Comparison of ENCODE assay signal across 8 mouse cellular contexts in the genomic region with DNA sequence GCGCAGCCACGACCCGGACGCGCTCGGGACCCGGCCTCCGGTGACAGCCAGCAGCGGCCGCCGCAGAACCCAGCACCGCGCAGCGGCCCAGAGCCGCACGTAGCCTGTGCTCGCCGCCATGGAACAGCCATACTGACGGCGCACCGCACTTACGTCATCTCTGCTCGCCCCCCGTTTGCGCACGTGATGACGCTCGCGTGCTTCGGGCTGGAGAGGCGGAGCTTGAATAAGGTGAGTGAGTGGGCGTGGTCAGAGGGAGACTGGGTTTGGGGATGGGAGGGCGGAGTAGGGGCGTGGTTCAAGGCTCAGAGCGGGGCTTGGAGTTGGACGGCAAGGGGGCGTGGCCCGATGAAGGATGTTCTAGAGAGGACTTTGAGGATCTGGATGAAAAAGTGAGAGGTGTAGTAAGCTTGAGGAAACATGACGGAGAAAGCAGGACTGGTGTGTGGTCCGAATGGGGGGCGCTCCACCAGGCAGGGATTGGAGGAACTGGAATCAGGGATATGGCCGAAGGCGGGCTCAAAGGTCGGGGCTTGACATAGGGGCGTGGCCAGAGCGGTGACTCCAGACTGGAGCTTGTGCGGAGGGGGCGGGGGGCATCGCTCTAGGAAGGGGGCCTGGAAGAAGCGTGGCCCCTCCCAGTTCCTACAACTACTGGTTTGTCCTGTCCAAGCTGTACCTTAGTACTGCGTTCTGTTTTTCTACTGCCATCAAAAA. TPM values are rescaled to one million over a fixed set of nuclear protein-coding genes. Genes with fewer than 3 reads are reported as not detected.
DNase-seq lines count a peak whose midpoint lies in the region; ATAC-seq and TF ChIP-seq lines count a peak whose summit lies in the region.

TSS of gene Lonp1 (minus strand) at position 134 of the 717 bp plus-strand sequence.

- H3K27me3 ChIP-seq in C2C12 (ENCODE audit: control insufficient read depth, insufficient read depth, insufficient read length), result no peaks in the 10 kb centered on the region
- H3K27me3 ChIP-seq in erythroblast, embryonic 14.5 days (ENCODE audit: control insufficient read depth), result peaks cover 21% of the 10 kb centered on the region
- H3K27me3 ChIP-seq in heart, embryonic 12.5 days (replicated peaks), result no peaks in the 10 kb centered on the region; the same call in 1 of the 2 replicates
- no peaks in the 10 kb centered on the region for H3K27me3 ChIP-seq in kidney, postnatal 0 days (ENCODE audit: insufficient read depth, low read length)
- H3K27me3 ChIP-seq in liver, embryonic 11.5 days (replicated peaks; ENCODE audit: control insufficient read depth, insufficient read depth, low read length), result no peaks in the 10 kb centered on the region
- no peaks in the 10 kb centered on the region for H3K27me3 ChIP-seq in stomach, embryonic 14.5 days (ENCODE audit: control insufficient read depth, insufficient read depth, low read length)

- peaks cover 20% of the 10 kb centered on the region for H3K36me3 ChIP-seq in C2C12 (ENCODE audit: control insufficient read depth, insufficient read depth)
- peaks cover 35% of the 10 kb centered on the region for H3K36me3 ChIP-seq in erythroblast, embryonic 14.5 days (ENCODE audit: control insufficient read depth)
- peaks cover 27% of the 10 kb centered on the region for H3K36me3 ChIP-seq in heart, embryonic 12.5 days
- H3K36me3 ChIP-seq in kidney, postnatal 0 days (ENCODE audit: insufficient read depth, low read length), result 0 out of 2 replicates have a peak, but pooled peaks cover 8% of the 10 kb centered on the region
- peaks cover 14% of the 10 kb centered on the region; the same call in 1 of the 2 replicates for H3K36me3 ChIP-seq in liver, embryonic 11.5 days (ENCODE audit: control insufficient read depth, insufficient read depth, low read length)
- peaks cover 11% of the 10 kb centered on the region; the same call in 1 of the 2 replicates for H3K36me3 ChIP-seq in stomach, embryonic 14.5 days (ENCODE audit: control insufficient read depth, insufficient read depth, low read length)

- ATAC-seq in heart, embryonic 12.5 days (ENCODE audit: insufficient number of reproducible peaks, low FRiP score), result peak; percentile 97
- ATAC-seq in kidney, postnatal 0 days (replicated peaks; ENCODE audit: low FRiP score, low read depth), result peak; percentile 92
- peak; percentile 88 for ATAC-seq in liver, embryonic 11.5 days (replicated peaks; ENCODE audit: low FRiP score)
- ATAC-seq in stomach, embryonic 14.5 days (ENCODE audit: insufficient number of reproducible peaks, insufficient read depth, low FRiP score, low read depth), result peak; percentile 90

- peaks cover 48% of the 10 kb centered on the region for H3K79me2 ChIP-seq in C2C12 (ENCODE audit: control insufficient read depth, insufficient read depth)

- peak; percentile 72 for TF ChIP-seq POLR2A in brain, embryonic 14.5 days (IDR thresholded peaks at IDR 0.05; ENCODE audit: borderline replicate concordance, extremely low read depth, insufficient read depth, insufficient read length, poor library complexity, severe bottlenecking)

- TF ChIP-seq CTCF in C2C12 (IDR thresholded peaks at IDR 0.05; ENCODE audit: control insufficient read depth, insufficient read depth, insufficient read length), result no peak
- no peak for TF ChIP-seq CTCF in brain, embryonic 14.5 days (IDR thresholded peaks at IDR 0.05; ENCODE audit: borderline replicate concordance, extremely low read depth, insufficient read depth, insufficient read length)
- no peak for TF ChIP-seq CTCF in kidney, postnatal 0 days (IDR thresholded peaks at IDR 0.05; ENCODE audit: low read depth)

- H3K27ac ChIP-seq in heart, embryonic 12.5 days (ENCODE audit: poor library complexity, severe bottlenecking), result peak within 1 kb of the TSS; percentile 60
- peak within 1 kb of the TSS; percentile 87 for H3K27ac ChIP-seq in kidney, postnatal 0 days
- peak within 1 kb of the TSS; percentile 64 for H3K27ac ChIP-seq in liver, embryonic 11.5 days (ENCODE audit: low read depth, low read length)
- H3K27ac ChIP-seq in stomach, embryonic 14.5 days (ENCODE audit: low read length), result peak within 1 kb of the TSS; percentile 89

- WGBS in heart, embryonic 12.5 days, result 0% methylated on average over 51 of the region's 51 CpGs
- under 1% methylated on average over 51 of the region's 51 CpGs for WGBS in kidney, postnatal 0 days
- WGBS in liver, embryonic 11.5 days, result under 1% methylated on average over 51 of the region's 51 CpGs
- WGBS in stomach, embryonic 14.5 days, result under 1% methylated on average over 51 of the region's 51 CpGs

- peak within 1 kb of the TSS; percentile 95 for H3K9ac ChIP-seq in heart, embryonic 12.5 days
- peak within 1 kb of the TSS; percentile 83 for H3K9ac ChIP-seq in kidney, postnatal 0 days (ENCODE audit: low read depth, low read length)
- peak within 1 kb of the TSS; percentile 86 for H3K9ac ChIP-seq in liver, embryonic 11.5 days (ENCODE audit: low read depth, low read length)
- peak within 1 kb of the TSS; percentile 87 for H3K9ac ChIP-seq in stomach, embryonic 14.5 days (replicated peaks; ENCODE audit: low read depth, low read length)

- H3K4me2 ChIP-seq in heart, embryonic 12.5 days, result peak within 1 kb of the TSS; percentile 98
- H3K4me2 ChIP-seq in kidney, postnatal 0 days (ENCODE audit: low read length), result peak within 1 kb of the TSS; percentile 87
- peak within 1 kb of the TSS; percentile 95 for H3K4me2 ChIP-seq in liver, embryonic 11.5 days
- H3K4me2 ChIP-seq in stomach, embryonic 14.5 days (replicated peaks; ENCODE audit: low read depth, low read length), result peak within 1 kb of the TSS; percentile 98

- H3K79me3 ChIP-seq in C2C12 (ENCODE audit: low read depth), result peaks cover 31% of the 10 kb centered on the region

- H3K4me3 ChIP-seq in C2C12 (ENCODE audit: insufficient read depth, poor library complexity, severe bottlenecking), result peak within 1 kb of the TSS; percentile 94
- peak within 1 kb of the TSS; percentile 88 for H3K4me3 ChIP-seq in erythroblast, embryonic 14.5 days (replicated peaks)
- peak within 1 kb of the TSS; percentile 83 for H3K4me3 ChIP-seq in heart, embryonic 12.5 days
- H3K4me3 ChIP-seq in kidney, postnatal 0 days (replicated peaks; ENCODE audit: low read depth, low read length), result peak within 1 kb of the TSS; percentile 79
- peak within 1 kb of the TSS; percentile 86 for H3K4me3 ChIP-seq in liver, embryonic 11.5 days (ENCODE audit: low read depth, low read length)
- H3K4me3 ChIP-seq in stomach, embryonic 14.5 days (ENCODE audit: low read depth, low read length), result peak within 1 kb of the TSS; percentile 85

- no peaks in the 10 kb centered on the region for H3K9me3 ChIP-seq in erythroblast, embryonic 14.5 days (ENCODE audit: control insufficient read depth, low read length)
- H3K9me3 ChIP-seq in heart, embryonic 12.5 days (replicated peaks), result no peaks in the 10 kb centered on the region
- no peaks in the 10 kb centered on the region for H3K9me3 ChIP-seq in kidney, postnatal 0 days (replicated peaks; ENCODE audit: low read length)
- no peaks in the 10 kb centered on the region for H3K9me3 ChIP-seq in liver, embryonic 11.5 days (ENCODE audit: control insufficient read depth, low read length)
- H3K9me3 ChIP-seq in stomach, embryonic 14.5 days (ENCODE audit: control insufficient read depth, low read depth, low read length), result no peaks in the 10 kb centered on the region

- peak; percentile 99 for DNase-seq in brain, embryonic 14.5 days (ENCODE audit: low read depth)
- peak; percentile 99 for DNase-seq in kidney, postnatal 0 days (ENCODE audit: low spot score)
- peak; percentile 99 for DNase-seq in liver, embryonic 11.5 days (ENCODE audit: low spot score)
- peak; percentile 99 for DNase-seq in naive thymus-derived CD4-positive, alpha-beta T cell, adult 2 months (ENCODE audit: low read depth)

- H3ac ChIP-seq in C2C12 (ENCODE audit: control insufficient read depth, insufficient read length, low read depth), result peak within 1 kb of the TSS; percentile 65

- peaks cover 36% of the 10 kb centered on the region for H3K4me1 ChIP-seq in erythroblast, embryonic 14.5 days (ENCODE audit: control insufficient read depth)
- H3K4me1 ChIP-seq in heart, embryonic 12.5 days (replicated peaks), result peaks cover 22% of the 10 kb centered on the region
- H3K4me1 ChIP-seq in kidney, postnatal 0 days (replicated peaks; ENCODE audit: insufficient read depth, low read length), result 0 out of 2 replicates have a peak, but pooled peaks cover 8% of the 10 kb centered on the region
- H3K4me1 ChIP-seq in liver, embryonic 11.5 days (replicated peaks; ENCODE audit: control insufficient read depth, insufficient read depth, low read length), result peaks cover 16% of the 10 kb centered on the region; the same call in 1 of the 2 replicates
- H3K4me1 ChIP-seq in stomach, embryonic 14.5 days (ENCODE audit: control insufficient read depth, insufficient read depth, low read length), result peaks cover 13% of the 10 kb centered on the region

TF ChIP-seq in C2C12, 6 proteins besides CTCF, POLR2A, EP300 and RAD21:
- no peak for TF ChIP-seq MYOG (IDR thresholded peaks at IDR 0.05; ENCODE audit: control insufficient read depth, extremely low read depth, insufficient read length)
- no peak for TF ChIP-seq FOSL1 (IDR thresholded peaks at IDR 0.05; ENCODE audit: insufficient read depth, low read length, poor library complexity, severe bottlenecking)
- TF ChIP-seq USF1 (IDR thresholded peaks at IDR 0.05; ENCODE audit: low read depth), result peak; percentile 97
- TF ChIP-seq MYOD1 (IDR thresholded peaks at IDR 0.05; ENCODE audit: control insufficient read depth, insufficient read length, low read depth), result no peak
- TF ChIP-seq MAX (IDR thresholded peaks at IDR 0.05), result peak; percentile 81
- no peak for TF ChIP-seq CEBPB (IDR thresholded peaks at IDR 0.05; ENCODE audit: low read depth)
TF ChIP-seq in C2C12: peak in this region for 2.

RNA-seq across cellular contexts. Expression of gene Lonp1, which starts in this region (rescaled TPM):
- polyA plus RNA-seq in C2C12 (2012; fragmentation: generic; extraction: Trizol), result 120 TPM
- 70.4 and 77.2 TPM in 2 replicates for polyA plus RNA-seq in brain, embryonic 14.5 days (2012; rRNA removed)
- polyA plus RNA-seq in erythroblast, embryonic 14.5 days (2012), result 6.7 TPM in 2 replicates
- 66.2 and 67.3 TPM in 2 replicates for polyA plus RNA-seq in heart, embryonic 12.5 days (2016; fragmentation: Nextera tagmentation; extraction: Ambion mirVana)
- 45.4 and 46.8 TPM in 2 replicates for polyA plus RNA-seq in kidney, postnatal 0 days (2015; fragmentation: Nextera tagmentation; extraction: Ambion mirVana)
- polyA plus RNA-seq in liver, embryonic 11.5 days (2014; fragmentation: Nextera tagmentation; extraction: Ambion mirVana), result 87.9 and 92.4 TPM in 2 replicates
- 49.3 and 51.3 TPM in 2 replicates for polyA plus RNA-seq in stomach, embryonic 14.5 days (2014; fragmentation: Nextera tagmentation; extraction: Ambion mirVana)

Comparison
In these comparisons a context has a peak if more than half of its experiments do, and no peak if none do; other contexts are left out.
1. Peak in every context shown above with its lines: DNase-seq, ATAC-seq, H3K4me3 ChIP-seq and H3K27ac ChIP-seq.